8 mouse cellular contexts compared by ENCODE assay signal in genomic region chr4:55732006-55732405, GRCm38 (mm10).
DNase-seq lines count a peak whose midpoint lies in the region; ATAC-seq lines count a peak whose summit lies in the region.

No protein-coding gene starts in this region.

- ATAC-seq in monocyte, adult 5-6 weeks (replicated peaks; ENCODE audit: insufficient number of reproducible peaks, low FRiP score, low TSS enrichment, poor library complexity, severe bottlenecking): no peak
- ATAC-seq in forebrain, embryonic 16.5 days: peak; percentile 75
- ATAC-seq in neural tube, embryonic 15.5 days (ENCODE audit: low FRiP score): no peak

- no peaks in the 10 kb centered on the region for H3K36me3 ChIP-seq in forebrain, embryonic 16.5 days (ENCODE audit: control insufficient read depth, insufficient read depth)
- no peaks in the 10 kb centered on the region for H3K36me3 ChIP-seq in neural tube, embryonic 15.5 days

- peak; percentile 6 to 19 for DNase-seq in monocyte, adult 2 months (ENCODE audit: low read depth in 1 of 2, low spot score in 2 of 2)
- peak; percentile 42 to 61 for DNase-seq in layer of hippocampus, adult 8-10 months (ENCODE audit: low spot score in 2 of 2)
- DNase-seq in kidney, postnatal 4 days: no peak
- DNase-seq in cerebellum, adult 8-10 months: no peak
- no peak for DNase-seq in spleen, postnatal 36 days (ENCODE audit: low spot score in 2 of 2)

- H3K4me3 ChIP-seq in forebrain, embryonic 16.5 days (replicated peaks; ENCODE audit: low read length): no peak overlapping the region
- no peak overlapping the region for H3K4me3 ChIP-seq in neural tube, embryonic 15.5 days (replicated peaks)

- H3K4me2 ChIP-seq in forebrain, embryonic 16.5 days (ENCODE audit: low read length): no peak overlapping the region
- H3K4me2 ChIP-seq in neural tube, embryonic 15.5 days: no peak overlapping the region

- H3K27me3 ChIP-seq in forebrain, embryonic 16.5 days (replicated peaks; ENCODE audit: control insufficient read depth, insufficient read depth, low read length): no peaks in the 10 kb centered on the region
- H3K27me3 ChIP-seq in neural tube, embryonic 15.5 days (replicated peaks): no peaks in the 10 kb centered on the region

- no peak overlapping the region for H3K27ac ChIP-seq in forebrain, embryonic 16.5 days (ENCODE audit: low read length)
- 0 out of 2 replicates have a peak overlapping the region, but pooled peaks have one; percentile 18 for H3K27ac ChIP-seq in neural tube, embryonic 15.5 days (replicated peaks)

- no peaks in the 10 kb centered on the region for H3K9me3 ChIP-seq in forebrain, embryonic 16.5 days (ENCODE audit: control insufficient read depth, low read length)
- H3K9me3 ChIP-seq in neural tube, embryonic 15.5 days (replicated peaks): no peaks in the 10 kb centered on the region

- WGBS in forebrain, embryonic 16.5 days: 25% methylated on average over 4 of the region's 4 CpGs
- WGBS in neural tube, embryonic 15.5 days: 47% methylated on average over 4 of the region's 4 CpGs

- no peak overlapping the region for H3K9ac ChIP-seq in forebrain, embryonic 16.5 days (replicated peaks; ENCODE audit: low read depth, low read length)
- no peak overlapping the region for H3K9ac ChIP-seq in neural tube, embryonic 15.5 days (replicated peaks)

- H3K4me1 ChIP-seq in forebrain, embryonic 16.5 days (replicated peaks; ENCODE audit: control insufficient read depth, insufficient read depth, low read length): peaks cover 13% of the 10 kb centered on the region; the same call in 1 of the 2 replicates
- H3K4me1 ChIP-seq in neural tube, embryonic 15.5 days: peaks cover 3% of the 10 kb centered on the region; the same call in 1 of the 2 replicates

Comparison
In these comparisons a context has a peak if more than half of its experiments do, and no peak if none do; other contexts are left out.
1. DNase-seq: peak in monocyte, adult 2 months (2 of 2) and layer of hippocampus, adult 8-10 months (2 of 2); none in kidney, postnatal 4 days (0 of 2), cerebellum, adult 8-10 months (single experiment) and spleen, postnatal 36 days (0 of 2).